Mouse (Mus musculus): ENCODE measurements around the gene Galk2.

Galk2 gene

GRCm38 (mm10) chr2:125858521-125859280 is at the start of gene Galk2, which contains the start of gene Cops2:
TSS of gene Galk2 (plus strand) at chr2:125859109.
TSS of gene Cops2 (minus strand) at chr2:125859139.
- DNase-seq: peak; percentile 93

GRCm38 (mm10) chr2:125809551-125809950 is 49.4 kb upstream of the Galk2 start:
- peak; percentile 4 for DNase-seq

- DNase-seq: no peak
Measured at GRCm38 (mm10) chr2:125811332-125811731, 47.6 kb upstream of the Galk2 start.

- DNase-seq: no peak
Measured at GRCm38 (mm10) chr2:125813972-125814595, 44.8 kb upstream of the Galk2 start.

GRCm38 (mm10) chr2:125820397-125820796 is 38.5 kb upstream of the Galk2 start:
- DNase-seq: no peak

- DNase-seq: no peak
Measured at GRCm38 (mm10) chr2:125826201-125826600, 32.7 kb upstream of the Galk2 start.

GRCm38 (mm10) chr2:125827898-125828297 is 31.0 kb upstream of the Galk2 start:
- DNase-seq: no peak

- no peak for DNase-seq
Measured at GRCm38 (mm10) chr2:125829924-125830323, 29.0 kb upstream of the Galk2 start.

GRCm38 (mm10) chr2:125838091-125838490 is 20.8 kb upstream of the Galk2 start:
- DNase-seq: no peak

- no peak for DNase-seq
Measured at GRCm38 (mm10) chr2:125838708-125839284, 20.1 kb upstream of the Galk2 start.

- no peak for DNase-seq
Measured at GRCm38 (mm10) chr2:125851237-125851636, 7.7 kb upstream of the Galk2 start.

- no peak for DNase-seq
Measured at GRCm38 (mm10) chr2:125857707-125858106, 1.2 kb upstream of the Galk2 start.

- DNase-seq: no peak
Measured at GRCm38 (mm10) chr2:125863799-125864198, 4.9 kb downstream of the Galk2 start.

- DNase-seq: no peak
Measured at GRCm38 (mm10) chr2:125864551-125864950, 5.6 kb downstream of the Galk2 start.

- no peak for DNase-seq
Measured at GRCm38 (mm10) chr2:125865585-125865984, 6.7 kb downstream of the Galk2 start.

- DNase-seq: peak; percentile 43
Measured at GRCm38 (mm10) chr2:125866058-125866740, 7.3 kb downstream of the Galk2 start.

- no peak for DNase-seq
Measured at GRCm38 (mm10) chr2:125868301-125868700, 9.4 kb downstream of the Galk2 start.

- DNase-seq: no peak
Measured at GRCm38 (mm10) chr2:125870159-125870558, 11.2 kb downstream of the Galk2 start.

- peak; percentile 39 for DNase-seq
Measured at GRCm38 (mm10) chr2:125885891-125886576, 27.1 kb downstream of the Galk2 start.

- peak; percentile 22 for DNase-seq
Measured at GRCm38 (mm10) chr2:125893096-125893495, 34.2 kb downstream of the Galk2 start.

- no peak for DNase-seq
Measured at GRCm38 (mm10) chr2:125895099-125895498, 36.2 kb downstream of the Galk2 start.

GRCm38 (mm10) chr2:125896355-125896754 is 37.4 kb downstream of the Galk2 start:
- no peak for DNase-seq
